Mouse (Mus musculus): ENCODE results near the gene Wipf2. TPM values are rescaled to one million over a fixed set of nuclear protein-coding genes. Genes with fewer than 3 reads are reported as not detected.

Gene Wipf2
- polyA plus RNA-seq, 1 experiment from 2014 or later = 4.6 TPM

- H3K4me3 ChIP-seq = peak overlapping the region; percentile 57
Observed at GRCm38 (mm10) chr11:98942555-98942922, 79.1 kb downstream of the Wipf2 start.

GRCm38 (mm10) chr11:98942923-98943641 is 79.6 kb downstream of the Wipf2 start:
- H3K4me1 ChIP-seq (replicated peaks) = peaks cover 91% of the 10 kb centered on the region
- H3K4me3 ChIP-seq = no peak overlapping the region
- H3K9me3 ChIP-seq = no peaks in the 10 kb centered on the region
- peak; percentile 16; the same call in 1 of the 2 replicates for ATAC-seq (ENCODE audit: low read depth)
- peak overlapping the region; percentile 76 for H3K9ac ChIP-seq
- no peaks in the 10 kb centered on the region for H3K36me3 ChIP-seq
- H3K27me3 ChIP-seq = no peaks in the 10 kb centered on the region
- 68% methylated on average over 8 of the region's 8 CpGs for WGBS
- H3K4me2 ChIP-seq = peak overlapping the region; percentile 87
- H3K27ac ChIP-seq (replicated peaks) = peak overlapping the region; percentile 93

More at GRCm38 (mm10) chr11:98942555-98942922, 79.1 kb downstream of the Wipf2 start:
- no peak for ATAC-seq (ENCODE audit: low read depth)
- no peaks in the 10 kb centered on the region for H3K36me3 ChIP-seq
- peaks cover 93% of the 10 kb centered on the region for H3K4me1 ChIP-seq (replicated peaks)
- peak overlapping the region; percentile 76 for H3K9ac ChIP-seq
- no peaks in the 10 kb centered on the region for H3K27me3 ChIP-seq
- WGBS = 45% methylated on average over 3 of the region's 3 CpGs
- peak overlapping the region; percentile 87 for H3K4me2 ChIP-seq
- H3K27ac ChIP-seq (replicated peaks) = peak overlapping the region; percentile 93
- no peaks in the 10 kb centered on the region for H3K9me3 ChIP-seq

- no peaks in the 10 kb centered on the region for H3K9me3 ChIP-seq
- peaks cover 83% of the 10 kb centered on the region for H3K4me1 ChIP-seq (replicated peaks)
- peak overlapping the region; percentile 76 for H3K9ac ChIP-seq
- peak overlapping the region; percentile 87 for H3K4me2 ChIP-seq
- WGBS = 32% methylated on average over 14 of the region's 14 CpGs
- H3K4me3 ChIP-seq = no peak overlapping the region
- H3K36me3 ChIP-seq = no peaks in the 10 kb centered on the region
- peak overlapping the region; percentile 93 for H3K27ac ChIP-seq (replicated peaks)
- H3K27me3 ChIP-seq = no peaks in the 10 kb centered on the region
- no peak for ATAC-seq (ENCODE audit: low read depth)
Observed at GRCm38 (mm10) chr11:98943741-98944461, 80.5 kb downstream of the Wipf2 start.

GRCm38 (mm10) chr11:98944897-98945604 is 81.6 kb downstream of the Wipf2 start:
- H3K4me1 ChIP-seq (replicated peaks) = peaks cover 82% of the 10 kb centered on the region
- ATAC-seq (ENCODE audit: low read depth) = no peak
- peak overlapping the region; percentile 38 for H3K9ac ChIP-seq
- peak overlapping the region; percentile 93; the same call in 1 of the 2 replicates for H3K27ac ChIP-seq (replicated peaks)
- H3K9me3 ChIP-seq = no peaks in the 10 kb centered on the region
- 44% methylated on average over 11 of the region's 11 CpGs for WGBS
- no peaks in the 10 kb centered on the region for H3K27me3 ChIP-seq
- H3K36me3 ChIP-seq = 0 out of 2 replicates have a peak, but pooled peaks cover under 1% of the 10 kb centered on the region
- no peak overlapping the region for H3K4me2 ChIP-seq
- no peak overlapping the region for H3K4me3 ChIP-seq

GRCm38 (mm10) chr11:98945605-98945977 is 82.2 kb downstream of the Wipf2 start:
- H3K4me3 ChIP-seq = no peak overlapping the region
- H3K4me2 ChIP-seq = no peak overlapping the region
- no peaks in the 10 kb centered on the region for H3K27me3 ChIP-seq
- 70% methylated on average over 3 of the region's 3 CpGs for WGBS
- H3K4me1 ChIP-seq (replicated peaks) = peaks cover 82% of the 10 kb centered on the region
- ATAC-seq (ENCODE audit: low read depth) = no peak
- H3K27ac ChIP-seq (replicated peaks) = no peak overlapping the region
- H3K36me3 ChIP-seq = peaks cover 6% of the 10 kb centered on the region; the same call in 1 of the 2 replicates
- no peak overlapping the region for H3K9ac ChIP-seq
- H3K9me3 ChIP-seq = no peaks in the 10 kb centered on the region

GRCm38 (mm10) chr11:98947969-98948569 is 84.6 kb downstream of the Wipf2 start:
- no peak overlapping the region; the same call in 1 of the 2 replicates for H3K27ac ChIP-seq (replicated peaks)

GRCm38 (mm10) chr11:98949242-98949957 is 86.0 kb downstream of the Wipf2 start:
- Histone ChIP-seq H3K27ac (replicated peaks) (no peak overlapping the region), H3K4me3 (no peak overlapping the region), H3K4me2 (no peak overlapping the region), H3K4me1 (replicated peaks) (peaks cover 75% of the 10 kb centered on the region), H3K9ac (no peak overlapping the region), H3K27me3 (no peaks in the 10 kb centered on the region), H3K9me3 (no peaks in the 10 kb centered on the region), H3K36me3 (peaks cover 7% of the 10 kb centered on the region; the same call in 1 of the 2 replicates)
- no peak for ATAC-seq (ENCODE audit: low read depth)
- WGBS = 76% methylated on average over 11 of the region's 12 CpGs

More at GRCm38 (mm10) chr11:98947969-98948569, 84.6 kb downstream of the Wipf2 start:
- H3K4me2 ChIP-seq = no peak overlapping the region
- no peaks in the 10 kb centered on the region for H3K9me3 ChIP-seq
- H3K4me1 ChIP-seq (replicated peaks) = peaks cover 76% of the 10 kb centered on the region
- 79% methylated on average over 18 of the region's 18 CpGs for WGBS
- peaks cover 7% of the 10 kb centered on the region; the same call in 1 of the 2 replicates for H3K36me3 ChIP-seq
- H3K27me3 ChIP-seq = no peaks in the 10 kb centered on the region
- ATAC-seq (ENCODE audit: low read depth) = no peak
- H3K9ac ChIP-seq = no peak overlapping the region
- no peak overlapping the region for H3K4me3 ChIP-seq

- no peak for ATAC-seq (ENCODE audit: low read depth)
- H3K9me3 ChIP-seq = no peaks in the 10 kb centered on the region
- H3K4me3 ChIP-seq = no peak overlapping the region
- 90% methylated on average over 7 of the region's 7 CpGs for WGBS
- H3K4me2 ChIP-seq = no peak overlapping the region
- H3K9ac ChIP-seq = no peak overlapping the region
- no peak overlapping the region for H3K27ac ChIP-seq (replicated peaks)
- peaks cover 75% of the 10 kb centered on the region for H3K4me1 ChIP-seq (replicated peaks)
- peaks cover 7% of the 10 kb centered on the region; the same call in 1 of the 2 replicates for H3K36me3 ChIP-seq
- H3K27me3 ChIP-seq = no peaks in the 10 kb centered on the region
Observed at GRCm38 (mm10) chr11:98949958-98950460, 86.6 kb downstream of the Wipf2 start.

GRCm38 (mm10) chr11:98950484-98950883 is 87.0 kb downstream of the Wipf2 start:
- Histone ChIP-seq H3K4me3 (no peak overlapping the region), H3K27me3 (no peaks in the 10 kb centered on the region), H3K9me3 (no peaks in the 10 kb centered on the region), H3K4me1 (replicated peaks) (peaks cover 75% of the 10 kb centered on the region), H3K9ac (no peak overlapping the region), H3K4me2 (no peak overlapping the region), H3K36me3 (peaks cover 7% of the 10 kb centered on the region; the same call in 1 of the 2 replicates), H3K27ac (replicated peaks) (peak overlapping the region; percentile 75; the same call in 1 of the 2 replicates)
- WGBS = 93% methylated on average over 9 of the region's 9 CpGs
- ATAC-seq (ENCODE audit: low read depth) = no peak

GRCm38 (mm10) chr11:98951026-98951906 is 87.8 kb downstream of the Wipf2 start:
- Histone ChIP-seq H3K4me3 (no peak overlapping the region), H3K27me3 (no peaks in the 10 kb centered on the region), H3K4me1 (replicated peaks) (peaks cover 75% of the 10 kb centered on the region), H3K9ac (peak overlapping the region; percentile 60), H3K36me3 (peaks cover 7% of the 10 kb centered on the region; the same call in 1 of the 2 replicates), H3K4me2 (0 out of 2 replicates have a peak overlapping the region, but pooled peaks have one; percentile 20), H3K9me3 (no peaks in the 10 kb centered on the region), H3K27ac (replicated peaks) (peak overlapping the region; percentile 75)
- 63% methylated on average over 16 of the region's 16 CpGs for WGBS
- no peak for ATAC-seq (ENCODE audit: low read depth)
